Mouse (Mus musculus) T-cell, adult 2 months (primary cell): Measurements from ENCODE around the gene Dgka.
A peak's percentile ranks its signal among the peaks of the same experiment; 100 is the strongest.
"Not testable (repeated sequence)": the region's sequence is repeated elsewhere in the genome, so short reads cannot be mapped to it uniquely, and the experiment has no call there.

Source experiments
- DNase-seq: peaks from one replicate; pipeline ENCODE4 v3.0.0; 2022; ENCODE audit warnings: low spot score

Gene Dgka

DNA sequence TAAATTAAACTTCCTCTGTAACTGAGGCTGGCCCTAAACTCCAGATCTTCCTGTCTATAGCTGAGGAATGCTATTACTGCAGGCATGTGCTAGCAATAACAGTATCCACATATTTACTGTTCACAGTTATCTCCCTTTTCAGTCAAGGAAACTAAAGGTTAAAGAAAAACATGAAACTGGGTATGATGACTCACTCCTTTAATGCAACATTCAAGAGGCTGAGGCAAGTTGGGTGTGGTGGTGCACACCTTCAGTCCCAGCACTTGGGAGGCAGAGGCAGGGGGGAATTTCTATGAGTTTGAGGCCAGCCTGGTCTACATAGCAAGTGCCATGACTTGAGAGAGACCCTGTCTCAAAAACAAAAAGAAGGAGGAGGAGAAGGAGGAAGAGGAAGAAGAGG, 12.7 kb downstream of the Dgka start:
- no peak for DNase-seq

DNA sequence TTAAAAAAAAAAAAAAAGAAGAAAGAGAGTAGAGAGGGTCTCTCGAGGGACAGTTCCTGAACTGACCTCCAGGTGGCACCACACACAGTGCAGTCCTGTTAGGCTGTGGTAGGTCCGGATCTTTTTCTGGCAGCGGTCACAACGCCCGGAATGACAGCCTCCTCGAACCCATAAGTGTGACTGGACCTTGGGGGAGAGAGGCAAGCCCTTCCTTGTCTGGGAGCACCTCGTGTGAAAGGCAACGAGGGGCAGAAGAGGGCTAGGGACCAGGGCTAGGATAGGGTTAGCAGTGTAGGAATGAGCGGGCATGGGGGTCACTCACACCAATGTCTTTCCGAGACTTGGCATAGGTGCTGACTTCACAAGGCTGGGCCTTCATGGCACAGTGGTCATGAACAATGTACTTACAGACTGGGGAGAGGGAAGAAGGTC, 13.6 kb downstream of the Dgka start:
- DNase-seq: peak; percentile 51

- DNase-seq: no peak
These were observed 16.6 kb downstream of the Dgka start for GRCm38 (mm10) chr10:128728059-128728458.

DNA sequence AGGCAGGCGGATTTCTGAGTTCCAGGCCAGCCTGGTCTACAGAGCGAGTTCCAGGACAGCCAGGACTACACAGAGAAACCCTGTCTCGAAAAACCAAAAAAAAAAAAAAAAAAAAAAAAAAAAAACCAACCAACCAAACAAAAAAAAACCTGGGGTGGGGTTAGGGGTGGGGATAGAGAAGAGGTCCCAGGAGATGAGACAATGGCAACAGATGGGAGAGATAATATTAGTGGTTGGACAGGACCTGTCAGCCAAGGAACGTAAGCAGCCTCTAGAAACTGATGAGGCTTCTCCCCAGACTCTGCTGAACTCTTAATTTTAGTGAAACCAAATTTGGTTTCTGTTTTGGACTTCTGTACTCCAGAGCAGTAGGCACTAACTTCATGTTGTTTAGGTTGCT, 19.2 kb downstream of the Dgka start:
- not testable (repeated sequence) for DNase-seq

DNA sequence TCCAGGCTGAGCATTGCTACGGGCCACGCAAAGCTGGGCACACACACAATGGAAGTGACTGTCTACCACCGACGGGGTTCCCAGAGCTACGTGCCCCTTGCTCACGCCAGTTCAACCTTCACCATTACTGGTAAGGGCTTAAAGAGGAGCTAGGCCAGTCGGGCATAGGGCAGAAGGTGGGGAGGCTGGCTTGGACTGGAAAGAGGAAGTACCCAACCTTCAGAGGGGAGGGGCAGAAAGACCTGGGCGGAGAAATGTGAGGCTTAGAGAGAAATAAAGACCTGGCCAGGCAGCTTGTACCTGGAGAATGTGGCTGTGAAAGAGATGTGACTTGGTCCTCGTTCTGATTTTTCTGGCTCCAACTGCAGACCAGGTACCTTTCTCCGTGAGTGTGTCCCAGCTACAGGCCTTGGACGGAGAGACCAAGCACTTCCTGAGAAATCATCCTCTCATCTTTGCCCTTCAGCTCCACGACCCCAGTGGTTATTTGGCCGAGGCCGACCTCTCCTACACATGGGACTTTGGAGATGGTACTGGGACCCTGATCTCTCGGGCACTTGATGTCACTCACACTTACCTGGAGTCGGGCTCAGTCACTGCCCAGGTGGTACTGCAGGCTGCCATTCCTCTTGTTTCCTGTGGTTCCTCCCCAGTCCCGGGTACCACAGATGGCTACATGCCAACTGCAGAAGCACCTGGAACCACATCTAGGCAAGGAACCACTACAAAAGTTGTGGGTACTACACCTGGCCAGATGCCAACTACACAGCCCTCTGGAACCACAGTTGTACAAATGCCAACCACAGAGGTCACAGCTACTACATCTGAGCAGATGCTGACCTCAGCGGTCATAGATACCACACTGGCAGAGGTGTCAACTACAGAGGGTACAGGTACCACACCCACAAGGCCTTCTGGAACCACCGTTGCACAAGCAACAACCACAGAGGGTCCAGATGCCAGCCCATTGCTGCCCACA, 28.8 kb downstream of the Dgka start:
- peak; percentile 93 for DNase-seq

GRCm38 (mm10) chr10:128711318-128711717, 33.3 kb downstream of the Dgka start:
- DNase-seq: not testable (repeated sequence)

- peak; percentile 14 for DNase-seq
These were observed 39.4 kb downstream of the Dgka start for GRCm38 (mm10) chr10:128705317-128705693.

DNA sequence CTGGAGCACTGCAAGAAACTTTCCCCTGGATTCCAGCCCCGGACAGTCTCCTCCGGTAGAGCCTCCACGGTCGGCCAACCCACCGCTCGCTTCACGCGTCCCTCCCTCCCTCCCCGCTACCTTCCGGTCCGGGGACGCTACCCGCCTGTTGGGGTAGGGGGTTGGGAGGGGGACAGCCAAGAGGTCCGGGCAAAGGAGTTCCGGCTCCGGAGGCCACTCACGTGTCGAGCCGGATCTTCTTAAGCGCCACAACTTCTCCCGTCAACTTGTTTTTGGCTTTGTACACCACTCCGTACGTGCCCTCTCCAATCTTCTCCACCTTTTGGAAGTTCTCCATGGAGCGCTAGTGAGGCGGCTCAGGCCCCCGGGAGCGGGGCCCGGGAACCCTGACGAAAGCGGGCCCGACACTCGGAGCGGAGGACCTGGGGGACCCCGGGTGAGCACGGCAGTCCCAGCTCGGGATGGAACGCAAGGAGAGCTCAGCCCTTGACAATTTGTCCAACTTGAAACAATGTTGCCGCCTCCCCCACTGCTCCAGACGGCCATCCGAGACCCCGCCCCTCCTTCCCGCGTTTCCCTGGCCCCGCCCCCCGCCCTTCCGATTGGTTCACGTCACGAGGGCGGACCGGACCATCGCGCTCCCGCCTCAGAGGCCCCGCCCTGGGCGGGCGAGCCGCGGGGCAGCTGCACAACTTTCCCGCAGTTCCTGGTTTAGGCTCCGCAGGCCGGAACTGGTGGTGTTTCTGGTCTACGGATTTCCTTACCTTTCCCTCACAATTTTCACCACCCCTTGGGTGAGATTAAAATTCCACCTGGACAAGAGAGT, 40.0 kb downstream of the Dgka start, which contains the start of gene Cdk2:
Gene Cdk2 (minus strand): TSS at position 541 of the 826 bp plus-strand sequence.
- peak; percentile 76 for DNase-seq

DNA sequence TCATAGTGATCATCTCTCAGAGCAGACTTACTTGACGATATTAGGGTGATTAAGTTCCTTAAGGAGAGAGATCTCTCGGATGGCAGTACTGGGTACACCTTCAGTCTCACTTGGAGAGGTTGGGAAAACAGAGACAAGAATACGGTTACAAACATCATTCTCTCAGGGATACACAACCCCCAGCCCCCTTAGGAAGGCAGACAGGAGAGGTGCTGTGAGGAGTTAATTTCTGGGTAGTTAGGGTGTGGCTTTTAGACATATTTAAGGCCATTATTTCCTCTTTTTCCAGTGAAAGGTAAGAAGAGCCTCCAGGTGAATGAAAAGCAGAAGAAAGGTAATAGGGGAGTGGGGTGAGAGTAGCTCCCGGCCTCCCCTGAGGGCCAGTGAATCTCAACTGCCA, 40.8 kb downstream of the Dgka start, which contains the start of gene Pmel:
Gene Pmel (plus strand): TSS at position 301 of the 400 bp plus-strand sequence.
- DNase-seq: no peak

DNA sequence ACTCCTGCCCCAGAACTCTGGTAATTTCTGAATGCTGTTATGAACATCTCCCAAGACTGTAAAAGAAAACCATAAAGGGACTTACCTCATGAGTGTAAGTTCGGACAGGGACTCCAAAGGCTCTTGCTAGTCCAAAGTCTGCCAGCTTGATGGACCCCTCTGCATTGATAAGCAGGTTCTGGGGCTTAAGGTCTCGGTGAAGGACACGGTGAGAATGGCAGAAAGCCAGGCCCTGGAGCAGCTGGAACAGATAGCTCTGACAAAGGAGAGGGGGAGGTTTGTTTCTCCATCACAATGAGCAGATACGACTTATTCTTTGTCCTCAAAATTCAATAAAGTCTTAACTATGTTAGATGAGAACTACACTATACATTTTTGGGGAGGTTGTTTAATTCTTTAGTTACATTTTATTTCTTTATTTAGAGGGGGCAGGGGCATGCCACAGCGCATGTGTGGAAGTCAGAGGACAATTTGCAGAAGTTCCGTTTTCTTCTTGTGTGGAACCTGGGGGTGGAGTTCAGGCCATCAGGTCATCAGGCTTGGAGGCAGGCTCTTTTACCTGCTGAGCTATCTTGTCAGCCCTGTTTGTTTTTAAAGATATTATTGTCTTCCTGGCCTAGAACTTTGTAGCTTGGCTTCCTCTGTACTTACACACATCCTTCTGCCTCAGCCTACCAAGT, 42.2 kb downstream of the Dgka start:
- no peak for DNase-seq

GRCm38 (mm10) chr10:128700712-128701111, 43.9 kb downstream of the Dgka start:
- no peak for DNase-seq

DNA sequence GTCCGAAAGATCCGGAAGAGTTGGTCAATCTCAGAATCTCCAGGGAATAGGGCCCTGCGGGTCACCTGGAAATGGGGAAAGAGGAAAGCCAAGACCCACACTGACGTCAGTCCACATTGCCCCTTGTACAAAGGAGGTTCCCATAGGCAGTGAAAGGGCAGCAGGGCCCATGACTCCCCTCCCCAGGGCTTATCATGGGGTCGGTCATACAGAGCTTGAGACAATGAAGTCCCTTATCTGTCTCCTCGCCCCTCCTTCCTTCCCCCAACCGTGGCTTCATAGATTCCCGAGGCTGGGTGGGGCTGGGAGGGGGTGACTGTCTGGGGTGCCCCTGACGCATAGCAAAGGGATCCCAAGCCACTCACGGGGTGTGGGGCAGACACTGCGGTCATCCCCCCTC, 45.0 kb downstream of the Dgka start:
- DNase-seq: no peak

DNA sequence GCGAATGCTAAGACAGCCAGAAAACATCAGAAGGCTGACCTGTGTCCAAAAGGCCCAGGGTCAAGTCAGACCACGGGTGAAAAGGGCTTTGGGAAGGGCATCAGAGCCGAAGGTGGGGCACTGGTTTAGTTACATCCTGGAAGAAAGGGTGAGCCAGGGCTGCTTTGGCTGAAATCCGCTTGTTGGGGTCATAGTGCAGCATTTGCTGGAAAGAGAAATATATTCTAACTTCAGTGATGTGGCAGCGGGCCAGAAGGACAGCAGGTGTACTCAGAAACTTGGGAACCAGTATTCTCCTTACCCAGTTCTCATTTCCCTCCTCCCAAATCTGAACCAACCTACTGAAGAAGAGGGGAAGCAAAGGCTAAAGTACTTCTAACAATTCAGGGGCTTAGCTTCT, 45.6 kb downstream of the Dgka start:
- DNase-seq: no peak

DNA sequence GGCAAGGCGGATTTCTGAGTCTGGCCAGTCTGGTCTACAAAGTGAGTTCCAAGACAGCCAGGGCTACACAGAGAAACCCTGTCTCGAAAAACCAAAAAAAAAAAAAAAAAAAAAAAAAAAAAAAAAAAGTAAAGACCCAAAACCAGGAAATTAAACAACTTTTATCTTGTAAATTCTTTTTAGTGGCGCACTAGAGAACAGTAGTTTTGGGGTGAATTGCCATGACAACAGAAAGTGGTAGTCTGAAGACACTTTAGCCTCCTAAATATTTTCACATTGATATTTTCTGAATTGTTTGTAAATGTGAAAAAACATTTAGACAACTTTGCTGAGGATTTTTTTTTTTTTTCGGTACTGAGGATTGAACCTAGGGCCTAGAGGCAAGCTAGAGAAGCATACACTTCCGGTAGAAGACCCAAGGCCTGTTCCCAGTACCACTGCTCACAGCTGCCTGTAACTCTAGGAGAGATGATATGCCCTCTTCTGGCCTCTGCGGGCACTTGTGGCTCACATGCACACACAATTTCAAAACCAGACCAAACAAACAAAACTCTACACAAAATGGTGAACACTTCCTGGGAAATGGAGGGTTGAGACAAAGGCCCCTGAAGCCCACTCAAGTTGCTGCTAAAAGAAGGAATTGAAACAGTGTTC, 47.5 kb downstream of the Dgka start:
- DNase-seq: no peak

- DNase-seq: peak; percentile 98
These were observed 48.5 kb downstream of the Dgka start, which contains the start of gene Rab5b for GRCm38 (mm10) chr10:128695992-128696807. Gene Rab5b, minus strand, starts transcription at chr10:128696264.

DNA sequence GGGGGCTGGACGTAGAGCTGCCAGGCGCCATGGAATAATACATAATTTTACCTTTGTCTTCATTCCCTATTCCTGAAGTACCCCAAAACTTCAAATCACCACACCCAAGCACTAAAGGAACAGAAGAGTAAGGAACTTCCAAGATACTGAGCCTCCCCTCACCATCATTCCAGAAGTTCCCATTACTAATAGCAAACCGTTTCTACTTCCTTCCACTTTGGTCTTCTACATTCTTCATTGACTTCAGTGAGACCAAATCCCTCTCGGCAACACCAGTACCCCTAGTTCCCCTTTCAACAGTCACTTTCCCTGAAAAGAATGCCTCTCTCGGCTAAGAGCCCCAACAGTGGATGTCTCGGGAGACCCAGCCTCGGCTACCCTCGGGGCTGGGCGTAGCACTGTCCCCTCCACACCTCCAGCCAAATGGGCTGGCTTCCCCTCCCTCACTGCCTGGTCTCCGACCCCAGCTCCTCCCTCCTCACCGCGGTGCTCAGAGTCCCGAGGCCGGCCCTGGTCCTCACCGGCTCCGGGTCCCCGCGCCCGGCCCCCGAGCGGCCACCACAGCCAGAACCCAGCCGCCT, 49.2 kb downstream of the Dgka start:
- DNase-seq: no peak

DNA sequence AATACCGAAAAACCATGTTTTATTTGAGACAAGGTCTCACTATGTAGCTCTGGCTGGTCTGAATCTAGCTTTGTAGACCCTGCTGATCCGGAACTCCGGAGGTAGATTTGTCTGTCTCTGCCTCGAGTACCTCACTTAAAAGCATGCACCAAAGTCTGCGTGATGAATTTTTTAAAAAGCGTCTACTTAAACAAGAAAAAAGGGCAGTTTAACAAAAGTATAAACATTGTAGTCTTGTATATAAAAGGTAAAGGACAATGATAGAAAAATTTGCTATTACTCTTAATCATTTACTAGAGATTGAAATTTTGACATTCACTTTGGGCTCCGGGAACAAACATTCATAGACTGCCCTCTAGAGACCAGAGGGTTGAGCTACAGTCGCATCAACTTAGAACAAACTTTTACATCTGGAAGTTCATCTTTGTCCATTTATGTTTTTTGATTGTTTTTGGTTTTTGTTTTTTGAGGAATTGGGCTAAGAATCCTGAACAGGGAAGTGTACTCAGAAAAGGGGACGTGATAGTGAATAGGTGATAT, 70.1 kb downstream of the Dgka start:
- DNase-seq: peak; percentile 37

GRCm38 (mm10) chr10:128673763-128674468, 70.7 kb downstream of the Dgka start, which contains the start of gene Suox:
Gene Suox, minus strand, starts transcription at chr10:128674073.
- DNase-seq: peak; percentile 74

DNA sequence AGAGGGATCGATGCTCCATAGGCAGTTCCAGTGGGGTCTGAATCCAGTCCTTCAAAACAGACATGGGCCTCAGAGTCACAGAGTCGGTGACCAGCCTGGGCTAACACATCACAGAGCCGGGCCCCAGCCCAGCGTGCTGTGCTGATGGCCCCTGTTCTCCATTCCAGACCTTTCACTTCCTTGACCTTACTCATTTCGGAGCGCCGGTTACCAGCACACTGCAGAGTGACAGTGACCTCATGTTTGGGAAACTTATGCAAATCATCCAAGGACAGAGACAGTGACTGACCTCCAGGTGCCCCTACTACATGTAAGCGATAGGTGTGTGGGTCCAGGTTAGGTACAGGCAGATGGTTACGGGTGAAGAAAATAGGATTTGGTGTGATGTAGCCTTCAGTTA, 73.5 kb downstream of the Dgka start:
- DNase-seq: no peak
